Mouse (Mus musculus) intestine, postnatal 0 days (tissue): ENCODE measurements around the gene Kif27. TPM values are rescaled to one million over a fixed set of nuclear protein-coding genes. Genes with fewer than 3 reads are reported as not detected.

Experiments
- ATAC-seq: fragments of 200-750 bp; cut with Nextera tagmentation; 2 replicates; pipeline ENCODE4 v1.8.0; 2017; ENCODE audit warnings: mild to moderate bottlenecking, moderate TSS enrichment, moderate library complexity
- H3K27ac ChIP-seq: fragments of 300-500 bp; sonication (generic); 2 replicates; pipeline ENCODE4 v1.5.1; 2014; ENCODE audit warnings: mild to moderate bottlenecking, low read depth, low read length, moderate library complexity
- H3K27me3 ChIP-seq: fragments of 300-500 bp; sonication (generic); replicated peaks from 2 replicates; pipeline ENCODE4 v1.6.1; 2014; ENCODE audit warnings: low read length, mixed read lengths; ENCODE audit not compliant: control insufficient read depth, insufficient read depth
- H3K36me3 ChIP-seq: fragments of 300-500 bp; sonication (generic); 2 replicates; pipeline ENCODE4 v1.6.1; 2014; ENCODE audit warnings: mild to moderate bottlenecking, moderate library complexity; ENCODE audit not compliant: control insufficient read depth, insufficient read depth
- H3K4me1 ChIP-seq: fragments of 300-500 bp; sonication (generic); replicated peaks from 2 replicates; pipeline ENCODE4 v1.6.1; 2014; ENCODE audit warnings: antibody characterized with exemption, low read length, mixed read lengths; ENCODE audit not compliant: control insufficient read depth, insufficient read depth
- H3K4me2 ChIP-seq: fragments of 300-500 bp; sonication (generic); replicated peaks from 2 replicates; pipeline ENCODE4 v1.6.1; 2014; ENCODE audit warnings: low read depth, mild to moderate bottlenecking, moderate library complexity
- H3K4me3 ChIP-seq: fragments of 300-500 bp; sonication (generic); 2 replicates; pipeline ENCODE4 v1.5.1; 2014; ENCODE audit warnings: low read depth, low read length
- H3K9ac ChIP-seq: fragments of 300-500 bp; sonication (generic); 2 replicates; pipeline ENCODE4 v1.6.1; 2014; ENCODE audit warnings: mild to moderate bottlenecking, low read depth, low read length
- H3K9me3 ChIP-seq: fragments of 300-500 bp; sonication (generic); 2 replicates; pipeline ENCODE4 v1.6.1; 2016; ENCODE audit warnings: mixed run types; ENCODE audit not compliant: control insufficient read depth
- CTCF ChIP-seq: sonication (generic); IDR thresholded peaks from 2 replicates; pipeline ENCODE4 v1.5.1; 2016; ENCODE audit warnings: low read depth, mild to moderate bottlenecking, control low read depth, antibody characterized with exemption, moderate library complexity
- WGBS: fragments of 180-500 bp; shearing (Covaris S2); extraction: QIAGEN DNeasy Blood & Tissue Kit; methylation state at CpG from one replicate; pipeline ENCODE4 v1.1.7; 2014; 5-methylcytosine and 5-hydroxymethylcytosine counted together
- polyA plus RNA-seq: library from polyadenylated mRNA; unstranded; fragments of >200 nt; fragmentation: Nextera tagmentation; extraction: Ambion mirVana; gene quantifications from 2 replicates; pipeline ENCODE4 v1.2.1, GENCODE M21; 2015

The Kif27 gene
- polyA plus RNA-seq, 1 experiment from 2014 or later, result 0.55 TPM

DNA sequence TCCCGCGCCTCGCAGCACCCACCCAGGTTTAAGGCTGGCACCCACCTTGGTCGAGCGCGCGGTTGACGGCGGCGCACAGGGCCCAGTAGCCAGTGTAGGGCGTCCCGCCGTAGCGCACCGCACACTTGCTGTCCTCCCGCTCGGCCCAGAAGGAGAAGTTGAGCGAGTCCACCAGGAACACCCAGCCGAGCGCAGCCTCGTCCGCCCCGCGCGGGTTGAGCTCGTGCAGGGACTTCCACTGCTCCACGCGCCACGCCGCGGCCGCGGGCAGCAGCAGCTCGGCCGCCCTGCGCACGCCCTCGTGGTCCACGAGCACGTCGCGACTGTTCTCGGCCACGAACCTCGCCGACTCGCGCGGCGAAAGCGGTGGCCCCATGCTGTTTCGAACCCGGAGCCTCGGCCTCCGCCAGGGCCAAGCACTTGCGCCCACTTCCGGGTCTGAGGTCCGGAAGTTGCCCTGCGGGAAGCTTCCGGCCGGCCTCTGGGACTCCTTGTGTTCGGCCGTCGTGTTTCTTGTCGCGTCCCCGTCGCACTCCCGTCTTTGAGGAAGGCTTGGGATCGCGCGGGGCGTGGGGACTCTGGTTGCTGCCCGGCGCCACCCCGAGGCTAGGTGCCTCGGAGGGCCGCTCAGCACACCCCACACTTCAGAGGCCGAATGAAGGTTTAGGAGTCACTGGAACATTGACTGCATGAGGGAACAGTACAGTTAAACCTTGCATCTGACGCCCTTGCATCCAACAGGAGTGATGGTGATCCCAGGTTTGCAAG lies 26.0 kb upstream of the Kif27 start, which contains the start of gene 2210016F16Rik:
2210016F16Rik (minus strand) TSS at position 447 of the 768 bp plus-strand sequence.
- Histone ChIP-seq H3K9ac (peak within 1 kb of the TSS; percentile 91), H3K4me3 (peak within 1 kb of the TSS; percentile 64), H3K4me2 (peak within 1 kb of the TSS; percentile 86), H3K36me3 (peaks cover 25% of the 10 kb centered on the region), H3K4me1 (no peaks in the 10 kb centered on the region), H3K27me3 (no peaks in the 10 kb centered on the region), H3K9me3 (peaks cover 13% of the 10 kb centered on the region), H3K27ac (peak within 1 kb of the TSS; percentile 94)
- ATAC-seq, result peak; percentile 72
- TF ChIP-seq CTCF, result peak; percentile 38
- WGBS, result 2% methylated on average over 80 of the region's 80 CpGs

- Histone ChIP-seq H3K4me3 (peak overlapping the region; percentile 64), H3K9ac (peak overlapping the region; percentile 91), H3K27ac (peak overlapping the region; percentile 94), H3K4me2 (peak overlapping the region; percentile 86), H3K27me3 (no peaks in the 10 kb centered on the region), H3K9me3 (peaks cover 14% of the 10 kb centered on the region), H3K36me3 (peaks cover 26% of the 10 kb centered on the region), H3K4me1 (no peaks in the 10 kb centered on the region)
- TF ChIP-seq CTCF, result no peak
- WGBS, result 35% methylated on average over 11 of the region's 11 CpGs
- no peak for ATAC-seq
These were observed 25.4 kb upstream of the Kif27 start for GRCm38 (mm10) chr13:58384371-58384770.

- Histone ChIP-seq H3K27ac (peak overlapping the region; percentile 46; the same call in 1 of the 2 replicates), H3K27me3 (no peaks in the 10 kb centered on the region), H3K4me3 (no peak overlapping the region), H3K36me3 (no peaks in the 10 kb centered on the region), H3K9me3 (no peaks in the 10 kb centered on the region), H3K9ac (no peak overlapping the region), H3K4me2 (no peak overlapping the region), H3K4me1 (no peaks in the 10 kb centered on the region)
- 55% methylated on average over 2 of the region's 2 CpGs for WGBS
- no peak for TF ChIP-seq CTCF
- ATAC-seq, result peak; percentile 27; the same call in 1 of the 2 replicates
These were observed 14.2 kb upstream of the Kif27 start for GRCm38 (mm10) chr13:58373153-58373470.

DNA sequence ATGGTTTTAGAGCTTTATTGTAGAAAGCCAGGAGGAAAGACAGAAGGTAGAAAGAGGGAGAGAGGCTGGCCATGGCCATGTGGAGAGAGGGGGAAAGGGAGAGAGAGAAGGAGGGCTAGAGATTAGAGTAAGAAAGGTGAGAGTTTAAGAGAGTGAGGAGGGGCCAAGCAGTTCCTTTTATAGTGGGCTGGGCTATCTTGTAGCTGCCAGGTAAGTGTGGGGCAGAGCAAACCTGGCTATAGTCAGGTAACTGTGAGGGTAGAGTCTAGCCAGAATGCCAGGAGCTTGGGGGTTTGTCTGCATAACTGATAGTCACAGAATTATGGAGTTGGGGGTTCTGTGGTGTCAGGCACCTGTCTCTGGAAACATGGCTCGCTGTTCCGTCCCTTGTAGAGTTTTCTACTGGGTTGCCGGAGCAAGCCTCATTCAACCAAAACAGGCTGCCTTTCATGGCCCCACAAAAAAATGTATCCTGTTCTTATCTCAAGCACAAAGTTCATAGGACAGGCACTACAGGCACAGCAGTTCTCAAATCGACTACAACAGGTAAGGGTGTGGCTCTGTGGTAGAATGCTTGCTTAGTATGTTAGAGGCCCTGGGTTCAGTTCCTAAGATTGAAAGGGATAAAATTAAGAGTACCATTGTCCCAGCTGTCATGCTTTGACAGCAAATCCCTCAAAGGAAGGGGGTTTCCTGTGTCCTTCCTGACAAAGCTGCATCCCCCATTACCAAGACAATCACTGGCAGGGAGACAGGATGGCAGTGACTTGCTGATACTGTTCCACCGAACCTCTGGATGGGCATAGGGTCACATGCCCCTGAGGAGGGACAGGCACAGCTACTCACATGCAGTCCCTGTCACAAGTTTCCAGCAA lies 13.6 kb upstream of the Kif27 start:
- ATAC-seq, result peak; percentile 92
- TF ChIP-seq CTCF, result no peak
- WGBS, result 35% methylated on average over 5 of the region's 5 CpGs
- H3K9me3 ChIP-seq, result no peaks in the 10 kb centered on the region
- no peaks in the 10 kb centered on the region for H3K4me1 ChIP-seq
- no peaks in the 10 kb centered on the region for H3K36me3 ChIP-seq
- no peaks in the 10 kb centered on the region for H3K27me3 ChIP-seq
- H3K4me2 ChIP-seq, result peak overlapping the region; percentile 27; the same call in 1 of the 2 replicates
- no peak overlapping the region for H3K4me3 ChIP-seq
- no peak overlapping the region for H3K9ac ChIP-seq
- peak overlapping the region; percentile 46; the same call in 1 of the 2 replicates for H3K27ac ChIP-seq

DNA sequence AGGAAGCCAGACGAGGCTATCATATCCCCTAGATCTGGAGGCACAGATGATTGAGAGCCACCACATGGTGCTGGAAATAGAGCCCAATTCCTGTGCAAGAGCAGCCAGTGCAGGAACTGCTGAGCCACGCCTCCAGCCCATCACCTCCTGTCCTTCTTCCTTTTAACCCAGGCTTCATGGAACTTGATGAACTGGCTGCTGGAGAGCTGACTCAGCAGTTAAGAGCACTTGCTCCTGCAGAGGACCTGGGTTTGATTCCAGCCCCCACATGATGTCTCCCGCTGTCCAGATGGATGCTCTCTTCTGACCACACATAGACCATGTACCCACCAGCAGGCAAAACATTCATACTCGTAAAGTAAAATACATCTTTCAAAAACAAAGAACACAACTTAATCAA lies 9.9 kb upstream of the Kif27 start:
- Histone ChIP-seq H3K4me3 (no peak overlapping the region), H3K27ac (no peak overlapping the region), H3K4me2 (no peak overlapping the region), H3K27me3 (no peaks in the 10 kb centered on the region), H3K9me3 (no peaks in the 10 kb centered on the region), H3K4me1 (no peaks in the 10 kb centered on the region), H3K9ac (no peak overlapping the region), H3K36me3 (no peaks in the 10 kb centered on the region)
- 69% methylated on average over 4 of the region's 4 CpGs for WGBS
- no peak for ATAC-seq
- no peak for TF ChIP-seq CTCF

DNA sequence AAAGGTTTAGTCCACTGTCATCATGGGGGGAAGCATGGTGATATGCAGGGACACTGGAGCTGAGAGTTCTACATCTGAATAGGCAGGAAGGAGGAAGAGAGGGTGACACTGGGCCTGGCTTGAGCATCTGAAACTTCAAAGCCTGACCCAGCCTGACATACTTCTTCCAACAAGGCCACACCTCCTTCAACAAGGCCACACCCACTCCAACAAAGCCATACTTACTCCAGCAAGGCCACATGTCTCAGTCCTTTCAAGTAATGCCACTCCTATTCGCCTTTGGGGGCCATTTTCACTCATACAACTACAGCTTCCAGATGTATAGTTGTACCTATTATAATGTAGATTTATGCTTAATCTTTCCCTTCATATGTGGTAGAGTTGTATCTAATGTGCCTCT lies 8.7 kb upstream of the Kif27 start:
- no peak overlapping the region for H3K4me2 ChIP-seq
- TF ChIP-seq CTCF, result no peak
- no peaks in the 10 kb centered on the region for H3K9me3 ChIP-seq
- no peak overlapping the region for H3K4me3 ChIP-seq
- H3K27ac ChIP-seq, result no peak overlapping the region
- WGBS, result 70% methylated on average over 1 of the region's 1 CpGs
- H3K4me1 ChIP-seq, result no peaks in the 10 kb centered on the region
- ATAC-seq, result no peak
- no peak overlapping the region for H3K9ac ChIP-seq
- H3K36me3 ChIP-seq, result no peaks in the 10 kb centered on the region
- H3K27me3 ChIP-seq, result no peaks in the 10 kb centered on the region
